Mouse (Mus musculus) cerebellum, adult 9-11 months (tissue): ENCODE results near the gene Gm8113.
A peak's percentile ranks its signal among the peaks of the same experiment; 100 is the strongest.
"Not testable (repeated sequence)": the region's sequence is repeated elsewhere in the genome, so short reads cannot be mapped to it uniquely, and the experiment has no call there.

ENCODE experiments used
- DNase-seq: peaks from one replicate; pipeline ENCODE4 v3.0.0; 2022

The Gm8113 gene

DNA sequence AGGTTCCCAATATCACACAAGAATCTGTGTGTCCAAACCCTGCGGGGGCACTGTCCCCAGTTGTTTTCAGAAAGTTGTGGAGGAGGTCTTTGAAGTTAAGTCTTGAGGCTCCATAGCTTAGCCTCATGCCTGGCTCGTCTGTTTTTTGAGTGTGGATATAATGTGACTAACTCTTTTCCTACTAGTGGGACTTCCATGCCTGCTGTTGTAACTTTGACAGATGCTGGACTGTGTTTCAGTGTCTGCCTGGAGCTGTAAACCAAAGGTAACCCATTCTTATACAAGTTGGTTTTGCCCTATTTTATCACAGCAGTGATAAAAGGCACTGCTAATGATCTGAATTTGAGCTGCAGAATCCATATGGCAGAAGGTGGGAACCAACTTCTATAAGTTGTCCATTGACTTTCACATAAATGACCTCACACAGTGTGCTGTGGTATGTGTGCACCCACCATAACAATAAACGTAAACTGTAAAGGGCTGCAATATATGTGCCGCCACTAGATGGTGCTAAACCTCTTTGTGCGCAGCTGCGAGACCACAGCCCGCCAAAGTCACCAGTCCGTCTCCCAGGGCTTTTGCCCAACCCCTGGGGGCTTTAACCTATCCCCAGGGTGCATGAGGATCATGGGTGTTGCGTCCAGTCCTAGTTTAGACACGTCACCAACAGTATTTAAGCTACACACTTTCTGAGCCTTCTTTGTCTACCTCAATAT, at the start of gene Gm8113:
Gene Gm8113, plus strand, starts transcription at position 703 of the 716 bp plus-strand sequence.
- DNase-seq = peak; percentile 5

- not testable (repeated sequence) for DNase-seq
Measured at GRCm38 (mm10) chr14:43875417-43875816, 49.8 kb upstream of the Gm8113 start, which contains the start of gene Ear1. Gene Ear1, minus strand, starts transcription at chr14:43875517.

GRCm38 (mm10) chr14:43877789-43878188, 47.4 kb upstream of the Gm8113 start:
- not testable (repeated sequence) for DNase-seq

DNA sequence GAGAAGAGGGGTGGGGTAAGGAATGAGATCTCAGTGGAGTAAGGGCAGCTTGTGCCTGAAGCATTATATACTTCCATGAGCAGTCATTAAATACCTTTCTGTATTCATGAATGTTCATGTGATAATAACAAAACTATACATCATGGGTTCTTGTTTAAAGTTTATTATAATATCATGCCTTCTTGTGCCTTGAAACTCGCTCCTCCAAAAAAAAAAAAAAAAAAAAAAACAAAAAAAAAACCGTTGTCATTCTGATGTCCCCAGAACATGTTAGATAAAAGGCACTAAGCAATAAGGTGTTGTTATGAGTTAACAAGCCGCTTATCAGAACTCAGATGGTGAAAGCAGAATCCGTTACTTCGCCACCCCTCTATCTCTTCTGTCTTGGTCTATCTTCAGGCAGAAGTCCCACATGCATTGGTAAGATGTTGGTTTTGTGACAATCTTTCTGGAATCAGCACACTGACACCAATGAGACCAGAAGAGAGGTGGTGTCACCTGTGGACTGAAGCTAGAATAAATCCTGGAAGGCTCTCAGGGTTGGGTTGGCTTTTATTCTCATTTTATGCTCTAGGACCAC, 45.1 kb upstream of the Gm8113 start:
- not testable (repeated sequence) for DNase-seq

DNA sequence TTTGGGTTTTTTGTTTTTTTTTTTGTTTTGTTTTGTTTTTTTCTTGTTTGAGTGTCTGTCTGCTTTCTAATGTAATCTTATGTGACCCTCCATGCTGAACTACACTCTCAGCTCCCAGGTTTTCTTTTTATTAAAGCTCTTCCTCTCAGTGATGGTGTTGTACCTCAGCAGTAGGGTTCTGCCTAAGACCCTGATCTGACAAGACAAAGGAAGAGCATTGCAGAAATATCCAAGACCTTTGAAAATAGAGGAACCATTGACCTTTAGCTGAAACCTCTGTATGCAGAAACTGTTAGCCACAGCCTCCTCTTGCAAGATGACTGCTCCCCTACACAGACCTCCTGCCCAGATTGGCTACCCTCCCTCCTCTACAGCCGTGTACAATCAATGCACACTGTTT, 39.0 kb upstream of the Gm8113 start:
- DNase-seq = not testable (repeated sequence)

GRCm38 (mm10) chr14:43891288-43891687, 33.9 kb upstream of the Gm8113 start:
- DNase-seq = not testable (repeated sequence)

- DNase-seq = not testable (repeated sequence)
Measured at GRCm38 (mm10) chr14:43895357-43895756, 29.8 kb upstream of the Gm8113 start.

DNA sequence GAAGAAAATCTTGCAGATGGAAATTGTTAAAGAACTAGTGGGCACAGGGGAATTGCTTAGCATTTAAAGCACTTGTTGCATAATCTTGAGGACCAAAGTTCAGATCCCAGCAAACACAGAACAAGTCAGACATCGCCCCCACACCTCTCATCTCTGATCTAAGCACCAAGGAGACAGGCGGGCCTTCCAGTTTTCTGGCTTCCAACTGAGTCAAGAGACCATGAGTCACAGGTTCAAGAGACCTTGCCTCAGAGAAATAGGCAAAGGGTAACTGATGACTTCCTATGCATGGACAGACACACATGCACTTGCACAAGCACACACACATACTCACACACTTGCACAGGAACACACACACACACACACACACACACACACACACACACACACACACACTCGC, 26.6 kb upstream of the Gm8113 start:
- not testable (repeated sequence) for DNase-seq

DNA sequence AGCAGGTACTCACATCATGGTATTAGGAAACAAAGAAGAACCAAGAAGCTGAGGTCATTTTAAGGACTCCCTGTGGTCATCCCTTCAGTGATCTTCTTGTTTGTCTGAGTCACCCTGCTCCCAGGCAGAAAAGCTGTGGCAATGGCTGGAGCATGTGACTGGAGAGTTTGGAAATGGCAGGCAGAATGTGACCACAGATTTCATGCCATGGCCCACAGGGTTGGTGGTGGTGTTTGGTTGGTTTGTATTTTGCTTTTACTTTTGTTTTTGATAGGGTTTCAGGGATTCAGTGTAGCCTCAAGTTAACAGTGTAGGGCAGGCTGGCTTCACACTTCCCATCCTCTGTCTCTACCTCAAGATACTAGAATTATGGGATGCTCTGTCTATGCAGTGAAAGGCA, 7.0 kb upstream of the Gm8113 start:
- not testable (repeated sequence) for DNase-seq

GRCm38 (mm10) chr14:43923459-43923858, 1.7 kb upstream of the Gm8113 start, which contains the start of gene Ear10:
Gene Ear10, minus strand, starts transcription at chr14:43923559.
- not testable (repeated sequence) for DNase-seq

GRCm38 (mm10) chr14:43925404-43925950, 287 bp downstream of the Gm8113 start:
- DNase-seq = not testable (repeated sequence)

GRCm38 (mm10) chr14:43932991-43933390, 7.8 kb downstream of the Gm8113 start:
- DNase-seq = not testable (repeated sequence)

- DNase-seq = not testable (repeated sequence)
Measured at GRCm38 (mm10) chr14:43933399-43933798, 8.2 kb downstream of the Gm8113 start.

DNA sequence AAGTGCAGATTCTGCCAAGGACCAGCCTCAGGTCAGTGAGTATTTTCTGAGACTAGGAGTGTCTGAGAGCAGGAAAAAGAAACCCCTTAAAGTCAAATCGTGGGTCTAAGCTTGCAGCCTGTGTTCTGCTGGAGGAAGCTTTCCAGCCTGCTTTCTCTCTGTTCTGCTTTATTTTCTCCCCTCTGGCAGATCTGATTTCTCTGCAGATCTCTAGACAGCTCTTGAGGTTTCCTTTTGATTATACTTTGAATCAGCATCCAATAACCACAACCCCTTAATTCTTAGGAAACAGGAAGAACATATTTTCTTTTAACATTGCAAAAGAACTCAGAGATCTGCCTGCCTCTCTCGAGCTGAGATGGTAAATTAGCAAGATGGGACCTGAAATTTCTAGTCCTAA, 28.2 kb downstream of the Gm8113 start:
- not testable (repeated sequence) for DNase-seq

GRCm38 (mm10) chr14:43955074-43955473, 29.9 kb downstream of the Gm8113 start:
- not testable (repeated sequence) for DNase-seq

- not testable (repeated sequence) for DNase-seq
Measured at GRCm38 (mm10) chr14:43956769-43957168, 31.6 kb downstream of the Gm8113 start, which contains the start of gene Ang5. Gene Ang5, plus strand, starts transcription at chr14:43957069.
